Mouse (Mus musculus): ENCODE measurements at regions not wholly inside any gene's neighbourhood (a gene's known extent, or its start where the extent isn't known, plus 50 kb on each side); places are given as distances from the start of the nearest gene placed in this dataset.

DNA sequence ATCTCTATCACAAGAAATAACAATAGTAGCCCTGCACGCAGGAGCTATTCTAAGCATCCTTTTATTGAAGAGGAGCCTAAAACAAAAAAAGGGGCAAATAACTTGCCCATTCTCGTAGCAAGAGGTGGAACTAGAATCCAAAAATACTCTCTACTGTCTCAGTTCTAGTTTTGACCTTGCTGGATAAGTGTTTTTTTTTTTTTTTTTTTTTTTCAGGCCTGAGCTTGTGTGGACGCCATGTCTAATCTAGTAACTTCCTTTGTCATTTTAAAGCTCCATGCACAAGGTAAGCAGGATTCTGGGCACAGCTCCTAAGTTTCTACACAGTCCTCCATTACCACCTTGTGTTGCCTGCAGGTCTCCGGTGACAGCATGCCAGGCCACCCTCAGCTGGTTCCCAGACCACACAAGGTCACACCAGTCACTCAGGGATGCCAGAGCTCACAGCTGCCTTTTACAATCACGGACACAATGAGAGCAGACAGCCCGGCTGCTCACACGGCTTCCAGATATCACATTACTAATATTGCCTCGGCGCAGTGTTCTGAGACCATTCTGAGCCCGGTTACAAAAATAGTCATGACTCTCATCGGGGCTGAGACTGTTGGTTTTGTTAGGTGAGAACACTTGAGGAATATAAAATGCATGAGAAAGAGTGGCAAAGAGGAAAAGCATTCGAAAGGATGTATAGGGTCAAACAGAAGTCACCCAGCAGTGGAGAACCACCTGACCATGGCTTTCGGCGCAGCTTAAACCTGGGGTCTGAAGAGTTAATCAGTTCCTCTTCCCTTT lies 124.7 kb upstream of the Tank start:
- DNase-seq = peak; percentile 24 to 32

DNA sequence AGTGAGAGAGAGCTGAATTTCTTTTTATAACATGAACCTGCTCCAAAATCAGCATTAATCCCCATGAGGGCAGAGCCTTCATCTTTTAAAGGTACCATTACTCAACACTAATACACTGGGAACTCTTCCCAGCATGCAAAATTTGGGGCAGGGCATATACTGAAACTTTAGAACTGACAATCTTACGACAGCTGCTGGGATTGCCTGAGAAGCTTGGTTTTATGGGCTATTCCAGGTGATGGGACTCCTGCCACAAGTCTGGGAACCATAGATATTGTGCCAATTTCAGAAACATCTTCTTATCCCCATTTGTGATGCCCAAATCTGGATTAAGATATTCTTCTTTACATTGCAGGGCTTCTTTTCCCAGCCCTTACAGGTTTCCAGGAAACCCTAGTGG lies 125.8 kb upstream of the Tank start:
- DNase-seq = no peak

DNA sequence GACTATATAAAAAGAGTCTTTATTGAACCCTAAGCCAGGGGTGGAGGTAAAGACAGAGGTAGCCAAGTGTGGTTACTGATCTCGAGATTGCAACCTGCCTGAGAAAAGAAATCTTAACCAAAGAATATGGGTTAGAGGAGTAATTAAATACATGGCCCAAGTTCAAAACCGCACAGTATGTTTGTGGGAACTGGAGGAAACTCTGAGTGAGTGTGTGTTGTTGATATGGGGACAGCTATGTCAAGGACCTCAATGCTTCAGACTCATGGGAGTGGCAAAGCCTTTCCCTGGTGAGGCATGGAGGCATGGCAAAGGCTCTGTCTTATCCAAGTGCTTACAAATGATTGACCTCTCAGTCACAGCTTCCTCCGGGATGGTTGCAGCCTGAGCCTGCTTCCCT lies 127.7 kb upstream of the Tank start:
- DNase-seq = no peak

DNA sequence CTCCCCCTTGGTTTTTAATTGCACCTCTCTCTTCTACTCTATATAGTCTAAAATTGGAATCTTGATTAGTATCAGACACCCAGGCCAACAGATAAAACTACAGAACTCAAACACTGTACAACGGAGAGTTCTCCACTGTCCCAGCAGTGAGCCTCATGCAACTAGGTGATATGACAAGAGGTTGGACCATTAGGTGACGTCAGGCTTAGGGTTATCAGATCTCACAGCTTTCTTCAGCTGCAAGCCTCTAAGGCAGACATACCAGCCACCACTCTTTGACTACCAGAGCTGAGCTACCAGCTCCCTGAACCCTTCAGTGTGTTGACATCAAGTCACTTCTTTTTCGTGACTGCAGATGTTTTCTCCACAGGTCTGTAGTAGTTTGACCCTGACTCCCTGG lies 141.8 kb upstream of the Tank start:
- DNase-seq = no peak

DNA sequence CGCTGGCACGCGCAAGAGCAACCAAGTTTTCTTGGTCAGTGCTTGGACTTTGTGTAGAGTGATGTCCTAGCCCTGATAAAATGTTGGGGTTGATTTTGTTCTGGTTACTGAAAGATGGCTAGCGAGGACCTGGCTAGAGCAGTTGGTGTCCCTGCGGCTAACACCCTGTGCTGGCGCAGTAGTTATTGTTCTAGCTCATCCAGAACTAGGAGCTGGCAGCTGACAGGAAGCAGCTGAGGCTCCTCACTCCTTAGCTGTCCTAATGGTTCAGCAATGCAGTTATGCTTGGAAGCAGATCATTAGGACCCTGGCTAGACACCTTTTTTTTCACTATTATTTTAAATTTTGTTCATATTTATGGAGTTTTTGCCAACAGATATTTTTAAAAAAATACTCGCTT lies 170.5 kb upstream of the Tank start:
- DNase-seq = no peak

DNA sequence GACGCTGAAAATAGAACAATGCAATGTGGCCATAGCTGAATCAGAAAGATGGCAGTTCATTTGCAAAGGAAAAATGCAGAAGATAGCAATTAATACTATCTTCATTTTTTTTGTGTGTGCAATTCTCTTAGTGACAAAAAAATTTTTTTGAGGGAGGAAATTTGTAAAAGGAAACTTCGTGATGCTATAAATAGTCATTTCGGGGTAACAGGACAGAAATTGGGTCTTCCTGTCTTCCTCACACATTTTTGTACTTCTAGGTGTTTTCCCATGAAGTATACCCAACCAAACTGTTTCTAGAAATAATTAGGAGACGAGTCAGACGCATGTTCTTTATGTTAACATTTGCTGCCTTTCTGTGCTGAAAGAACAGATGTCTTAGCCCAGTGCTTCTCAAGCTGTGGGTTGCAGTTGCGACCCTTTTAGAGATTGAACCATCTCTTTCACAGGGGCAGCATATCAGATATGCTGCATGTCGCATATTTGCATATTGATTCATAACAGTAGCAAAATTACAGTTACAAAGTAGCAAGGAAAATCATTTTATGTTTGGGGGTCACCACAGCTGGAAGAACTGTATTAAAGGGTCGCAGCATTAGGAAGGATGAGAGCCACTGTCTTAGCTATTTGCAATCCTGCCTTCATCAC lies 172.2 kb upstream of the Tank start:
- DNase-seq = no peak

DNA sequence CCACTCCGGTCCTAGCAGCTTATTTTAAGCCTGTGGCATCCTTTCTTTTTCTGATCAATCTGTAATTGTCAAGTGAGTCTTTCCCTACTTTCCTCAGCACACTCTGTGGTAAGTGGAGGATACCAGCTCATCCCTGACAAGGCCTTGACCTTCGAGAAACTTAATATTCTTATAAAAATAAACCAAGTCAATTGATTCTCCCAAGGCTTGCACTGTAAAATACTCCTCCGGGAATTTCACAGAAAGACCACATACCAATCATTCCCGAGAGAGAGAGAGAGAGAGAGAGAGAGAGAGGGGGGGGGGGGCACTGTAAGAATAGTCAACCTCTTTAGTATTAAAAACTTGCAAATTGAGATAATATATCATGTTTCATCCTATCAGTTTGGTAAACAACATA lies 173.1 kb upstream of the Tank start:
- DNase-seq = no peak

- peak in 1 of 2 experiments; percentile 15 for DNase-seq
Observed at GRCm38 (mm10) chr2:61402588-61403487, 175.5 kb upstream of the Tank start.

DNA sequence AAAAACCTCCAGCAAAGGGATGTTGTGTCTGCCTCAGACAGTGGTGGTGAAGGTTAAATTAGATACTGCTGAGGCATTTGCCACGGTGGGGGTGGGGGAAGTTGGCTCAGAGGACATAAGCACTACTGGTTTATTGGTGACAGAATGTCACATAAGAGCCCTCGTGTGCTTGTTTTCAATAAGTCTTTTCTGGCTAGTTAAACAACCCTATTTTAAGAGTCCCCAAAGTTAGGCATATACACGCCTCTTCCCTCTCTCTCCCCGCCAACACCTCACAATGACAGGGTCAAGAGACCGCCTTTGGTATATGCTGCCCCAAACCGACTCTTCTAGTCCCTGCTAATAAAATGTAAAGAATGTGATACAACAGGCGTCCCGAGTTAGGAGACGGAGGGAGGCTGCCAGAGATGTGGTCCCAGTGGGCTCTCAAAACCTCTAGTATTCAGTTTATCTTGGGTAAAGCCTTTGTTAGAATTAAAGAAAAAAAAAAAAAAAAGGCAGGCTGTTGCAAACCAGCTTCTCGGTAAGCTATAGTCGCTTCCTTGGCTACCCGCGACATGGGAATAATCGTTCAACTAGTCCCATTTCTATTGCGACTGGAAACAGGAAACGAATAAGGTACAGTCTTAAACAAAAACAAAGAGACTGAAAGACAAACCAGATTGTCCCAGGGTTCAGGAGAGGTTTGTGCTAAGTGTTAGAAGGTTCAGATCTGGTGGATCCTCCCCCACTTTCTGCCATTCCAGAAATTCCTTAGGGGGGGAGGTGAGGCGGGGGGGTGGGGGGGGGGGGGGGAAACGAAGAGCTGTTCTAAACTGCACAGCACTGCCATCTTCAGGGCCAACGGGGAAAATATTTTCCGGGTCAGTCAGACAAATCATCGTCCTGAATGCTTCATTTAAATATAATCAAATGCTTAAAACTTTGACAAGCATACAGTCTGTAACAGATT lies 176.5 kb upstream of the Tank start:
- DNase-seq = peak; percentile 81 to 89

DNA sequence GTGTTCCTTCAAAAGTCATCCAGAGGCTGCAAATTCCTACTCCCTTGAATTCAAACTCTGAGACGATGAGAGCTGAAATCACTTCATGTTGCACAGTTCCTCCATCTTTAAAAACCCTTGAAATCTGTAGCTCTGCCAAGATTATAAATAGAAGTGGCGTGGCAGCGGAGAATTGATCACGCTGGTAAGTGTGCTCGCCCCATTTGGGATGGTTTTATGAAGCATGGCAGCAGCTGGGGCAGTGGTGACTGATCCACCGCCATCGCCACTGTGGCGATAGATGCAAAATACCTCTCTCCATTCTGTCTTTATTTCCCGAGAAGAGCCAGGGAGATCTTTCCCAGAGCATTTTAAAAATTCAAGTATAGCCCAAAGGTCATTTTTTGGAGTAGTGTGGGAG lies 179.8 kb upstream of the Tank start:
- DNase-seq = no peak

DNA sequence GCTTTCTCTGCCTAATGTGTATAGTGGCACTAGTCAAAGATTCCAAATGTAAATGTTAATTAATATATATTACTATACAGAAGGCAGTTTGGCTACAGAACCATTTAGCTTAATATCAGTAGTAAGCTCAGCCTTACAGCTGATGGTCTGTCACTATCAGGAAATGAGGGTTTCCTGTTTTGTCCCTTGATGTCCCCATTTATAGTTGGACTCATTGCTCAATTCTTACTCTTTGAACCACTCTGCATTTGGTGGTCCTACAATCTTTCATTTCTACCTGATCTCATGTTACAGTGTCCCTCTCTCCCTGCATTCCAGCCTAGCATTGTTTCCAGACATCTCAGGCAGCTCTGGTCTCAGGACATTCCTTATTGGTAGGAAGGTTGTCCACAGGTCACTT lies 188.8 kb upstream of the Tank start:
- DNase-seq = no peak

DNA sequence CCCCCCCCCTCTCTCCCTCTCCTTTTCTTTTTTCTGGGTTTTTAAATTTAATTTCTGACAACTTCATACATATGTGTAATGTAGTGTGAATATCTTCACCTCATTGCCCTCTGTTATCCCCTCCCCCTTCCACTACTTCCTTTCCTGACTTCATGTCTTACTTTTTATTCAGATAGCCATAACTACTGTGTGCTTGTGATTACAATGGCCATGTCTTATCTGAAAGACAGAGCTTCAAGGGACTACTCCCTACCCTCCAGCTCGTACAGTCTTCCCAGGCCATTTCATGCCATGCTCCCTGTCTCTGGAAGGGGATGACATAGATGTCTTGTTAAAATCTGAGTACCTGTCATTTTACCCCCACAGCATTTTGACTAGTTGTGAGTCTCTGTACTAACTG lies 189.2 kb upstream of the Tank start:
- DNase-seq = no peak

- DNase-seq = peak; percentile 18 to 25
Observed at GRCm38 (mm10) chr2:61387561-61387960, 190.8 kb upstream of the Tank start.

DNA sequence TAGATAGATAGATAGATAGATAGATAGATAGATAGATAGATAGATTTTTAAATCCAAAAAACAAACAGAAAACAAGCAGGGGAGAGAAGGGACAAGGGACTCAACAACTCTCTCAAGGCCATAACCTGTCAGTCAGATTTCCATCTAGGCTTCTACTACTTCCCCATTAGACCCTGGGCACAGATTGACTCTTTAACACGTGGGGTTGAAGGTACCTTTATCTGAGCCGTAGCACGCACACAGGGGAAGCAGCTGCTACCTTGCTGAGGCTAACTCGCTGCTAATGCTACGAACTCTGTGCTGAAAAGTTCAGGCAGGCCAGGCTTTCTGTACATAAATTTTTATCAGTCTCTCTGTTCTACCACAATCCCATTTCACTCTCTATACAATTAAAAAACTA lies 191.4 kb upstream of the Tank start:
- no peak for DNase-seq

DNA sequence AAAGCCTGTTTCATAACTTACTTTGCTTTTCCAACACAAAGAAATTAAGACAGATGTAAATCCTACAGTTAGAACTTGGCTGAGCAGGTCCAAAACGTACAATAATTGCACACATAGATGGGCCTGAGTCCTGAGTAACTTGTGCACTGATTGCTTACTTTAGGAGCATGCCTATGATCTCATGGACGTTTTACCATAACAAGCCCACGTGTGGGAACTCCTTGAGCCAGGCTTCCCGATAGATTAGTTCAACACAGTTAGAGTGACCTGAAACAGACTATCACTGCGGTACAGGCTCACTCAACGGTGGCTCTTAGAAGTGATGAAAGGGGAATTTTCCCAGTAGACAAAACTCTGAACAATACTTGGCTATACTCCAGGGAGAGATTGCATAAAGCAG lies 193.9 kb upstream of the Tank start:
- DNase-seq = no peak

GRCm38 (mm10) chr2:61383744-61384295 lies 194.6 kb upstream of the Tank start:
- no peak for DNase-seq

GRCm38 (mm10) chr2:61379076-61379475 lies 199.3 kb upstream of the Tank start:
- DNase-seq = no peak

DNA sequence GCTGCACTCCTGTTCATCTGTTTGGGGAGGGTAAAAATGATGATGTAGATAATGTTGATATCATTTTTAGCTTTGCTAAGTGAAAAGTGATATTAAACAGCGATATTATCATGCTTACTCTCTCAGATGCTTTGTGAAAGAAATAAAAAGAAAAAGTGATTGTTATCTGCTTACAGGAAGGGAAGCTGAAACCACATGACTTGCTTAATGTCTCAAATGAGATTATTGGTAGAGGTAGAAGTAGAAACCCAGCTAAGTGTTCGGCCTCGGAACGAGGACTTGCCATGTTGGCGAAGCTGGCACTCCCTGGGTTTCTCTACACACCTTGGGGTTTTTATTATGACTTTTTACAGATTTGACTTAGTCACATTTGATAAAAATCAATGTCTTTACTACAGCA lies 200.1 kb upstream of the Tank start:
- no peak for DNase-seq

- DNase-seq = no peak
Observed at GRCm38 (mm10) chr2:61377756-61378155, 200.6 kb upstream of the Tank start.

DNA sequence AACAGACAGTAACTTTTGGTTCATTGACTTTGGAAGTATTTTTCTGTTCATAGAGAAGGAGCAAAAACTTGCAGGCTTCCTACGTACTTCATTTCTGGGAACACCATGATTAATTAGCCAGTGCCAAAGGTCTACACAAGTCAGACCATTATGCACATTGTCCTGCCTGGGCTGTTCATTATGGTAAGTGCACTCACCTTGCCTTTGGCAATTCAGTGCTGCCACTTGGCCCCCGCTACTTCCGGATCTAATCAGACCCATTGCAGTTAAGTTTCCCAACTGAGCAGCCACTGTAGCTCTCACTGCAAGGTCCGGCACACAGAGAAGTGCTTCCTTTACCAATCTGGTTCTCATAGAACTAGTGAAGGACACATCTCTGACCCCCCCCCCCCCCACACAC lies 215.8 kb upstream of the Tank start:
- no peak for DNase-seq

GRCm38 (mm10) chr2:61361394-61361793 lies 217.0 kb upstream of the Tank start:
- no peak for DNase-seq

- no peak for DNase-seq
Observed at GRCm38 (mm10) chr2:61354104-61354503, 224.3 kb upstream of the Tank start.
